Mouse (Mus musculus) ES-E14 (cell line): Measurements from ENCODE around the gene Foxn3. TPM values are rescaled to one million over a fixed set of nuclear protein-coding genes. Genes with fewer than 3 reads are reported as not detected.

ENCODE experiments used
- DNase-seq: peaks from one replicate; pipeline ENCODE4 v3.0.0-alpha.2; 2013; ENCODE audit warnings: low read depth, low spot score
- H3K27ac ChIP-seq: 2 replicates; pipeline ENCODE4 v1.5.1; 2012; ENCODE audit warnings: low read depth, mild to moderate bottlenecking, low read length, moderate library complexity, mixed read lengths; ENCODE audit not compliant: poor library complexity, insufficient read depth, severe bottlenecking
- H3K36me3 ChIP-seq: 2 replicates; pipeline ENCODE4 v1.6.1; 2012; ENCODE audit warnings: mild to moderate bottlenecking, low read length, moderate library complexity, mixed read lengths; ENCODE audit not compliant: control insufficient read depth, poor library complexity, insufficient read depth, severe bottlenecking
- H3K4me1 ChIP-seq, 2 experiments: fragments of 150-350 bp in 1 of 2; sonication (generic) in 1 of 2; 2 replicates each; pipeline ENCODE4 v1.6.1; 2012; ENCODE audit warnings: low read length in 2 of 2, mild to moderate bottlenecking in 1 of 2, mixed read lengths in 1 of 2; ENCODE audit not compliant: control insufficient read depth in 2 of 2, insufficient read depth in 2 of 2, poor library complexity in 1 of 2
- H3K4me3 ChIP-seq, 2 experiments: fragments of 150-350 bp in 1 of 2; sonication (generic) in 1 of 2; 2 replicates each; pipeline ENCODE4 v1.5.1; 2012; ENCODE audit warnings: low read length in 2 of 2, low read depth in 1 of 2, mild to moderate bottlenecking in 1 of 2, mixed read lengths in 1 of 2; ENCODE audit not compliant: insufficient read depth in 1 of 2, poor library complexity in 1 of 2, severe bottlenecking in 1 of 2
- H3K9ac ChIP-seq: 2 replicates; pipeline ENCODE4 v1.6.1; 2012; ENCODE audit warnings: low read depth, mild to moderate bottlenecking, low read length, mixed read lengths; ENCODE audit not compliant: poor library complexity, insufficient read depth, severe bottlenecking
- H3K9me3 ChIP-seq: fragments of 150-350 bp; sonication (generic); 2 replicates; pipeline ENCODE4 v1.6.1; 2012; ENCODE audit warnings: low read depth, mild to moderate bottlenecking, low read length; ENCODE audit not compliant: control insufficient read depth, insufficient read depth
- CHD2 ChIP-seq: IDR thresholded peaks from 2 replicates; pipeline ENCODE4 v1.6.1; 2014; ENCODE audit warnings: mild to moderate bottlenecking, low read depth, low read length, inconsistent platforms
- HCFC1 ChIP-seq: IDR thresholded peaks from 2 replicates; pipeline ENCODE4 v1.6.1; 2012; ENCODE audit warnings: low read length, inconsistent platforms, borderline replicate concordance; ENCODE audit not compliant: insufficient read depth
- MAFK ChIP-seq: IDR thresholded peaks from 2 replicates; pipeline ENCODE4 v1.6.1; 2014; ENCODE audit warnings: mild to moderate bottlenecking, low read depth, low read length, inconsistent platforms; ENCODE audit not compliant: insufficient read depth
- ZC3H11A ChIP-seq: IDR thresholded peaks from 2 replicates; pipeline ENCODE4 v1.6.1; 2012; ENCODE audit warnings: low read depth, mild to moderate bottlenecking, inconsistent platforms, low read length, borderline replicate concordance
- ZNF384 ChIP-seq: IDR thresholded peaks from 2 replicates; pipeline ENCODE4 v1.6.1; 2012; ENCODE audit warnings: low read depth, low read length, inconsistent platforms
- in situ Hi-C, 2 experiments: fragments of 600-800 bp; cut with MboI; formaldehyde crosslinking; loops; one replicate each; pipeline ENCODE4 v1.15.1; 2025; ENCODE audit warnings: low sequenced_read_pairs in 2 of 2, inconsistent platforms in 1 of 2; ENCODE audit not compliant: unreplicated experiment in 2 of 2
- total RNA-seq: library from RNA; depleted of rRNA; stranded (reverse); fragments of 300-350 nt; gene quantifications from 2 replicates; pipeline ENCODE4 v1.2.3, GENCODE M21; 2012

The Foxn3 gene
- total RNA-seq, 1 experiment: 34.6 TPM

GRCm38 (mm10) chr12:99377069-99377468 is 186.3 kb downstream of the Foxn3 start:
- no peak for DNase-seq
- H3K4me1 ChIP-seq: peaks cover 2 to 27% of the 10 kb centered on the region in 2 experiments; a peak in 2 of 4 replicates
- no peak for TF ChIP-seq ZC3H11A
- TF ChIP-seq HCFC1: no peak
- no peak for TF ChIP-seq MAFK
- no peak for TF ChIP-seq ZNF384
- no peak for TF ChIP-seq CHD2
- H3K4me3 ChIP-seq: no peak overlapping the region
- in situ Hi-C loops: no loop called here
- no peak overlapping the region for H3K9ac ChIP-seq
- no peak overlapping the region for H3K27ac ChIP-seq
- no peaks in the 10 kb centered on the region for H3K9me3 ChIP-seq
- H3K36me3 ChIP-seq: peaks cover 3% of the 10 kb centered on the region; the same call in 1 of the 2 replicates

GRCm38 (mm10) chr12:99375878-99376454 is 187.4 kb downstream of the Foxn3 start:
- Histone ChIP-seq H3K9ac (no peak overlapping the region), H3K27ac (no peak overlapping the region), H3K36me3 (peaks cover 3% of the 10 kb centered on the region; the same call in 1 of the 2 replicates), H3K4me3 (no peak overlapping the region), H3K9me3 (no peaks in the 10 kb centered on the region), H3K4me1 (peaks cover 2 to 27% of the 10 kb centered on the region in 2 experiments; a peak in 2 of 4 replicates)
- TF ChIP-seq ZC3H11A (no peak), ZNF384 (peak; percentile 97), MAFK (no peak), CHD2 (no peak), HCFC1 (no peak)
- in situ Hi-C loops: no loop called here
- no peak for DNase-seq

GRCm38 (mm10) chr12:99375426-99375825 is 188.0 kb downstream of the Foxn3 start:
- H3K27ac ChIP-seq: no peak overlapping the region
- no peak for DNase-seq
- in situ Hi-C loops: no loop called here

GRCm38 (mm10) chr12:99374099-99374600 is 189.2 kb downstream of the Foxn3 start:
- peaks cover 3% of the 10 kb centered on the region; the same call in 1 of the 2 replicates for H3K36me3 ChIP-seq
- H3K9me3 ChIP-seq: no peaks in the 10 kb centered on the region
- no peak overlapping the region for H3K4me3 ChIP-seq
- no peak for DNase-seq
- H3K4me1 ChIP-seq: peaks cover 4 to 28% of the 10 kb centered on the region in 2 experiments; a peak in 2 of 4 replicates
- no peak overlapping the region for H3K27ac ChIP-seq
- in situ Hi-C loops: no loop called here
- TF ChIP-seq ZNF384: no peak
- no peak for TF ChIP-seq ZC3H11A
- TF ChIP-seq MAFK: no peak
- no peak for TF ChIP-seq HCFC1
- no peak for TF ChIP-seq CHD2
- no peak overlapping the region for H3K9ac ChIP-seq

More at GRCm38 (mm10) chr12:99375426-99375825, 188.0 kb downstream of the Foxn3 start:
- H3K36me3 ChIP-seq: peaks cover 3% of the 10 kb centered on the region; the same call in 1 of the 2 replicates
- no peak overlapping the region for H3K4me3 ChIP-seq
- peaks cover 2 to 27% of the 10 kb centered on the region in 2 experiments; a peak in 2 of 4 replicates for H3K4me1 ChIP-seq
- no peak for TF ChIP-seq ZNF384
- no peaks in the 10 kb centered on the region for H3K9me3 ChIP-seq
- no peak overlapping the region for H3K9ac ChIP-seq

- in situ Hi-C loops: no loop called here
- no peak overlapping the region for H3K9ac ChIP-seq
- peaks cover 4 to 32% of the 10 kb centered on the region in 2 experiments; a peak in 3 of 4 replicates for H3K4me1 ChIP-seq
- no peak overlapping the region for H3K4me3 ChIP-seq
- DNase-seq: no peak
- TF ChIP-seq CHD2 (no peak), ZNF384 (no peak), ZC3H11A (no peak), MAFK (no peak), HCFC1 (no peak)
- no peaks in the 10 kb centered on the region for H3K9me3 ChIP-seq
- H3K36me3 ChIP-seq: peaks cover 3% of the 10 kb centered on the region; the same call in 1 of the 2 replicates
- no peak overlapping the region for H3K27ac ChIP-seq
Observed at GRCm38 (mm10) chr12:99373584-99373983, 189.8 kb downstream of the Foxn3 start.
